Mouse (Mus musculus) CH12.LX (cell line): ENCODE results near the gene Sprr3. TPM values are rescaled to one million over a fixed set of nuclear protein-coding genes. Genes with fewer than 3 reads are reported as not detected.
"Not testable (repeated sequence)": the region's sequence is repeated elsewhere in the genome, so short reads cannot be mapped to it uniquely, and the experiment has no call there.

Experiments
- DNase-seq: peaks from one replicate; pipeline ENCODE4 v3.0.0-alpha.2; 2013; ENCODE audit errors: extremely low read depth
- H3K27ac ChIP-seq: 2 replicates; pipeline ENCODE4 v1.5.1; 2012; ENCODE audit warnings: low read depth, mild to moderate bottlenecking, control low read depth, moderate library complexity; ENCODE audit not compliant: insufficient read depth
- H3K27me3 ChIP-seq: replicated peaks from 2 replicates; pipeline ENCODE3; 2012; ENCODE audit warnings: inconsistent platforms
- H3K36me3 ChIP-seq, 2 experiments: replicated peaks in 1 of 2; 2 replicates each; pipeline versions ENCODE3 to v1.6.1; 2012; ENCODE audit warnings: inconsistent platforms in 1 of 2, low read length in 1 of 2, mild to moderate bottlenecking in 1 of 2, mixed read lengths in 1 of 2, moderate library complexity in 1 of 2; ENCODE audit not compliant: control insufficient read depth in 1 of 2, insufficient read depth in 1 of 2
- H3K4me1 ChIP-seq, 2 experiments: 2 replicates each; pipeline ENCODE4 v1.6.1; 2012; ENCODE audit warnings: inconsistent platforms in 1 of 2, moderate library complexity in 1 of 2; ENCODE audit not compliant: insufficient read depth in 2 of 2, control insufficient read depth in 1 of 2
- H3K4me2 ChIP-seq: 2 replicates; pipeline ENCODE4 v1.6.1; 2012; ENCODE audit warnings: low read depth, mild to moderate bottlenecking, control low read depth; ENCODE audit not compliant: poor library complexity, insufficient read depth, severe bottlenecking
- H3K4me3 ChIP-seq, 3 experiments: fragments of 150-350 bp in 1 of 3; sonication (generic) in 1 of 3; replicated peaks in 1 of 3; 2 replicates each; pipeline versions ENCODE3 to v1.5.1; 2011 to 2012; ENCODE audit warnings: low read depth in 2 of 3, low read length in 2 of 3, mild to moderate bottlenecking in 2 of 3, moderate library complexity in 2 of 3, control low read depth in 1 of 3, improper control_type of control experiment in 1 of 3, inconsistent platforms in 1 of 3, mixed read lengths in 1 of 3; ENCODE audit not compliant: poor library complexity in 1 of 3
- H3K79me2 ChIP-seq: replicated peaks from 2 replicates; pipeline ENCODE4 v1.6.1; 2012; ENCODE audit warnings: mild to moderate bottlenecking, moderate library complexity; ENCODE audit not compliant: control insufficient read depth, poor library complexity, insufficient read depth, severe bottlenecking; ENCODE audit errors: extremely low read depth
- H3K9ac ChIP-seq: 2 replicates; pipeline ENCODE4 v1.6.1; 2012; ENCODE audit warnings: low read depth, mild to moderate bottlenecking, control low read depth, moderate library complexity; ENCODE audit not compliant: insufficient read depth
- H3K9me3 ChIP-seq: replicated peaks from 2 replicates; pipeline ENCODE3; 2012; ENCODE audit warnings: low read length, inconsistent platforms, mixed read lengths
- CHD1 ChIP-seq: IDR thresholded peaks from 2 replicates; pipeline ENCODE4 v1.6.1; 2012; ENCODE audit warnings: low read depth, low read length, improper control_type of control experiment, inconsistent platforms
- CTCF ChIP-seq, 2 experiments: IDR thresholded peaks in 1 of 2; conservative IDR thresholded peaks in 1 of 2; 2 replicates each; pipeline ENCODE4 v1.5.1; 2011 to 2012; ENCODE audit warnings: low read depth in 2 of 2, low read length in 2 of 2, improper control_type of control experiment in 1 of 2, inconsistent platforms in 1 of 2, mild to moderate bottlenecking in 1 of 2, moderate library complexity in 1 of 2
- E2F4 ChIP-seq: IDR thresholded peaks from 2 replicates; pipeline ENCODE4 v1.6.1; 2011; ENCODE audit warnings: low read depth, low read length, improper control_type of control experiment; ENCODE audit not compliant: insufficient replicate concordance
- EP300 ChIP-seq: IDR thresholded peaks from 2 replicates; pipeline ENCODE4 v1.6.1; 2011; ENCODE audit warnings: low read length, improper control_type of control experiment
- ETS1 ChIP-seq: conservative IDR thresholded peaks from 2 replicates; pipeline ENCODE4 v1.6.1; 2012; ENCODE audit warnings: low read depth, mild to moderate bottlenecking, inconsistent platforms, low read length, improper control_type of control experiment, moderate library complexity
- JUND ChIP-seq: conservative IDR thresholded peaks from 2 replicates; pipeline ENCODE4 v1.6.1; 2011; ENCODE audit warnings: low read depth, low read length, improper control_type of control experiment
- KAT2A ChIP-seq: IDR thresholded peaks from 2 replicates; pipeline ENCODE4 v1.6.1; 2012; ENCODE audit warnings: low read length, improper control_type of control experiment, inconsistent platforms; ENCODE audit not compliant: insufficient replicate concordance
- MAFK ChIP-seq: IDR thresholded peaks from 2 replicates; pipeline ENCODE4 v1.6.1; 2011; ENCODE audit warnings: low read length, improper control_type of control experiment; ENCODE audit not compliant: insufficient replicate concordance
- MAX ChIP-seq: IDR thresholded peaks from 2 replicates; pipeline ENCODE4 v1.6.1; 2011; ENCODE audit warnings: low read length, improper control_type of control experiment
- MEF2A ChIP-seq: IDR thresholded peaks from 2 replicates; pipeline ENCODE4 v1.6.1; 2014; ENCODE audit warnings: low read depth, mild to moderate bottlenecking, inconsistent platforms, low read length, improper control_type of control experiment, borderline replicate concordance
- MXI1 ChIP-seq: IDR thresholded peaks from 2 replicates; pipeline ENCODE4 v1.6.1; 2011; ENCODE audit warnings: mild to moderate bottlenecking, low read depth, low read length, improper control_type of control experiment
- MYC ChIP-seq: IDR thresholded peaks from 2 replicates; pipeline ENCODE4 v1.6.1; 2011; ENCODE audit warnings: low read depth, mild to moderate bottlenecking, improper control_type of control experiment, low read length
- NRF1 ChIP-seq: IDR thresholded peaks from 2 replicates; pipeline ENCODE4 v1.6.1; 2014; ENCODE audit warnings: low read depth, mild to moderate bottlenecking, inconsistent platforms, low read length, improper control_type of control experiment, moderate library complexity
- RAD21 ChIP-seq: IDR thresholded peaks from 2 replicates; pipeline ENCODE4 v1.6.1; 2011; ENCODE audit warnings: low read depth, mild to moderate bottlenecking, low read length, improper control_type of control experiment, moderate library complexity
- RCOR1 ChIP-seq: conservative IDR thresholded peaks from 2 replicates; pipeline ENCODE4 v1.6.1; 2012; ENCODE audit warnings: low read depth, mild to moderate bottlenecking, inconsistent platforms, low read length, improper control_type of control experiment
- SMC3 ChIP-seq: IDR thresholded peaks from 2 replicates; pipeline ENCODE4 v1.6.1; 2011; ENCODE audit warnings: low read depth, low read length, improper control_type of control experiment
- TBP ChIP-seq: conservative IDR thresholded peaks from 2 replicates; pipeline ENCODE4 v1.6.1; 2011; ENCODE audit warnings: low read depth, low read length, improper control_type of control experiment
- TCF12 ChIP-seq: IDR thresholded peaks from 2 replicates; pipeline ENCODE4 v1.6.1; 2014; ENCODE audit warnings: low read depth, mild to moderate bottlenecking, inconsistent platforms, low read length, improper control_type of control experiment
- UBTF ChIP-seq: IDR thresholded peaks from 2 replicates; pipeline ENCODE4 v1.6.1; 2012; ENCODE audit warnings: low read depth, mild to moderate bottlenecking, inconsistent platforms, low read length, improper control_type of control experiment, moderate library complexity
- USF1 ChIP-seq: IDR thresholded peaks from 2 replicates; pipeline ENCODE4 v1.6.1; 2014; ENCODE audit warnings: low read depth, mild to moderate bottlenecking, inconsistent platforms, low read length, improper control_type of control experiment
- ZNF384 ChIP-seq: IDR thresholded peaks from 2 replicates; pipeline ENCODE4 v1.6.1; 2012; ENCODE audit warnings: low read depth, low read length, improper control_type of control experiment, inconsistent platforms
- dilution Hi-C: fragments of 300-500 bp; cut with MboI; formaldehyde crosslinking; loops from 2 replicates; pipeline ENCODE4 v1.14.3; 2020; ENCODE audit warnings: low sequenced_read_pairs; ENCODE audit not compliant: extremely low pct_unique_long_range_greater_than_20kb, extremely low pct_ligation_motif_present
- in situ Hi-C: fragments of 300-500 bp; cut with MboI; formaldehyde crosslinking; loops from 3 replicates; pipeline ENCODE4 v1.14.3; 2019; ENCODE audit warnings: low sequenced_read_pairs, low pct_ligation_motif_present, low pct_unique_long_range_greater_than_20kb, mixed read lengths
- polyA plus RNA-seq: library from polyadenylated mRNA; unstranded; fragments of >175 nt; gene quantifications from 2 replicates; pipeline ENCODE4 v1.2.1, GENCODE M21; 2012; ENCODE audit warnings: low read depth; ENCODE audit not compliant: insufficient read length
- total RNA-seq, 2 experiments: library from RNA; depleted of rRNA; stranded (reverse); fragments of 300-350 nt in 1 of 2; fragments of >200 nt in 1 of 2; gene quantifications; 2 replicates each; pipeline ENCODE4 v1.2.3; 2012 to 2014

The Sprr3 gene
- total and polyA plus RNA-seq, 3 experiments, result not detected

GRCm38 (mm10) chr3:92503528-92503927 lies 45.0 kb upstream of the Sprr3 start:
- Histone ChIP-seq H3K27me3 (no peaks in the 10 kb centered on the region), H3K4me3 (no peak overlapping the region), H3K4me2 (no peak overlapping the region), H3K79me2 (no peaks in the 10 kb centered on the region), H3K4me1 (no peaks in the 10 kb centered on the region), H3K36me3 (no peaks in the 10 kb centered on the region), H3K9me3 (peaks cover 27% of the 10 kb centered on the region), H3K27ac (no peak overlapping the region), H3K9ac (no peak overlapping the region)
- no peak for TF ChIP-seq USF1
- no peak for TF ChIP-seq RCOR1
- no peak for TF ChIP-seq UBTF
- TF ChIP-seq E2F4, result no peak
- TF ChIP-seq RAD21, result no peak
- no peak for TF ChIP-seq ZNF384
- TF ChIP-seq MAFK, result no peak
- no peak for TF ChIP-seq ETS1
- no peak for TF ChIP-seq MYC
- TF ChIP-seq CHD1, result no peak
- no peak for TF ChIP-seq NRF1
- TF ChIP-seq SMC3, result no peak
- TF ChIP-seq TBP, result no peak
- no peak for TF ChIP-seq MAX
- no peak for TF ChIP-seq EP300
- TF ChIP-seq CTCF (conservative IDR thresholded peaks at IDR 0.05 in 1 of 2, IDR thresholded peaks at IDR 0.05 in 1 of 2; ENCODE audit: low read depth in 2 of 2, low read length in 2 of 2), result no peak
- TF ChIP-seq MXI1, result no peak
- TF ChIP-seq KAT2A, result no peak
- in situ Hi-C loops, result no loop called here
- no peak for DNase-seq
- dilution Hi-C loops, result no loop called here

- no peaks in the 10 kb centered on the region for H3K79me2 ChIP-seq
- H3K4me2 ChIP-seq, result no peak within 1 kb of the TSS
- no peak within 1 kb of the TSS for H3K27ac ChIP-seq
- DNase-seq, result no peak
- in situ Hi-C loops (no loop called here), dilution Hi-C loops (no loop called here)
- H3K9ac ChIP-seq, result no peak within 1 kb of the TSS
- no peak within 1 kb of the TSS for H3K4me3 ChIP-seq
- H3K4me1 ChIP-seq, result no peaks in the 10 kb centered on the region
- peaks cover 26% of the 10 kb centered on the region for H3K9me3 ChIP-seq
- no peaks in the 10 kb centered on the region for H3K36me3 ChIP-seq
- TF ChIP-seq TCF12, result no peak
- no peak for TF ChIP-seq KAT2A
- TF ChIP-seq JUND, result no peak
- no peak for TF ChIP-seq RCOR1
- TF ChIP-seq MEF2A, result no peak
- TF ChIP-seq, all 38 proteins: peak for 0
- no peaks in the 10 kb centered on the region for H3K27me3 ChIP-seq
Measured at GRCm38 (mm10) chr3:92500393-92500792, 41.9 kb upstream of the Sprr3 start, which contains the start of gene Sprr4. Sprr4 (minus strand) TSS chr3:92500493.

- DNase-seq, result not testable (repeated sequence)
Measured at GRCm38 (mm10) chr3:92490262-92490661, 31.7 kb upstream of the Sprr3 start.

More at GRCm38 (mm10) chr3:92490262-92490661, 31.7 kb upstream of the Sprr3 start:
- H3K4me1 ChIP-seq, H3K9ac ChIP-seq, H3K4me2 ChIP-seq, H3K36me3 ChIP-seq, H3K79me2 ChIP-seq, H3K27ac ChIP-seq, in situ Hi-C loops, H3K27me3 ChIP-seq, dilution Hi-C loops, H3K4me3 ChIP-seq: not testable (repeated sequence)
- H3K9me3 ChIP-seq, result peaks cover 35% of the 10 kb centered on the region
